Mouse (Mus musculus) kidney, postnatal 10 days (tissue): ENCODE results near the gene Smarca1.

Source experiments
- DNase-seq: peaks from one replicate; pipeline ENCODE4 v3.0.0; 2021; ENCODE audit warnings: mixed read lengths

Smarca1 gene

DNA sequence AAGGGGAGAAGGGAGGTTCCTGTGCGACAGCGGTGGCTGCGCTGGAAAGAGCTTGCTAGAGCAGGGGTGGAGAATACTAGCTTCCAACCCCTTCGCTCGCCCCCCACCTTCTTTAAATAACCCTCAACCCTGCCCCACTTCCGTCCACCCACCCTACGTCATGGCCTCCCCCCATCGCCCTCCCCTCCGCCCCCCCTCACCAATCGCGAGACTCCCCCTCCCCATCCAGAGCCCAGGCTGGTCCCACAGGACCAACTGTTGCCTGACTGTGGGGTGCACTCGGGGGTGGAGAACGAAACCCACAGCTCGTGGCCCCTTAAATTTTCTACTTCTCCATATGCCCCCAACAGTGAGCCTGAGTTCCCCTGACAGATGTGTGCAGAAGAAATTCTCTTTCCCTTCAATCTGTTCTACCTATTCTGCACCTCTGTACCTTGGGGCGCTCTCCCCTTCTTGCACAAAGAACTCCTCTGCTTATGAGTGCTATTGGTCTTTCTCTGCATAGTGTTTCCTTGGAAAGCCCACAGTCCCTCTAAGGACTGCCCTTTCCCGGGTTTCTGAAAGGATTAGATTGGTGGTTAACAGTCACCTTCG lies at the start of gene Smarca1:
Smarca1 (minus strand) TSS at position 544 of the 594 bp plus-strand sequence.
- DNase-seq = peak; percentile 20

DNA sequence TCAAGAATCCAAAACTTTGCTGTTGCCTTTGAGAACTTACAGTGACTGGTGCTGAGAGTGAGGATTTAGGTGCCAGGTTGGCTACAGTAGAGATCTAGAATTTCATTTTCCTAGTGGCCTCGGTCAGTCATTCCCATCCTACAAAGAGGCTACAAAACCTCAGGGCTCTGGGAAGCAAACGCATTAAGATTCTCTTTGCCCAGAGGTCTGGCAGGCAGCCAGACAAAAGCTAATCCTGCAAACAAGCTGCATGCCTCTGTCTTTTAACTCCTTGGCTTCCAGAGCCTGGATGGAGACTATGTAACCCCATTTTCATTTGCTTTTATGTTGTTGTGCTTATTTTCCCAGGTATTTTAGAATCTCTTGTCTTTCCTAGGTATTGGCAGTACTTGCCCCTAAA lies 45.0 kb upstream of the Smarca1 start:
- DNase-seq = peak; percentile 62

DNA sequence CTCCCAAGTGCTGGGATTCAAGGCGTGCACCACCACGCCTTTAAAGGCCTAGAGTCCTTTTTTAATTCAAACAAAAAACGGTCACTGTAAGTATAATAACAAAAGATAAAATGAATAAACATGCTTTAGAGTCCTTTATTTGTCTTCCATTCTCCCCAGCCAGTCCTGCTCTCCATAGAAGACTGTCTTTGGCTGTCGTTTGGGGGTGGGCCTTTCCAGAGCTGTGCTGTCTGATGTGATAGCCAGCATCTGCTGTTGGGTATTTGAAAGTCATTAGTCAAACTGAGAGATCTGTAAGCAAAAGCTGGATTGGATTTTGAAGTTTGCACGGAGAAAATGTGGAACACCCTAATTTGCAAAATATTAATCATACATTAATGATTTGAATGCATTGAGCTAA lies 44.1 kb upstream of the Smarca1 start:
- peak; percentile 25 for DNase-seq

DNA sequence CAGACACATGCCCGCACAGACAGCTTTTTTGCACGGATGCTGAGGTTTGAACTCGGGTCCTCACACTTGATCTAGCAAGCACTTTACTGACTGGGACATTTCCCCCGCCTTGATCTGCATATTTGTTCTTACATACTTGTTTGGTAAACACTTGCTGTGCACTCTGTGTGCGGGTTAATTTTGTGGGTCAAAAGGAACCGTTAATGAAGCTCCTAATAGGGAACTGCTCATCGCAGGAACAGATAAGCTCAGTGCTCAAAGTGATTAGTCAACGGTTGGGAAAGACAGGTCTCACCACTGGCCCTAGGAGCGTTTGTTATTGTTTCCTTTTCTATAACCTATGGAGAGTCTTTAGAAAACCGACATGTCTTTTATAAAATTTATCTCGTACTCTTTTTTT lies 41.6 kb upstream of the Smarca1 start:
- no peak for DNase-seq

DNA sequence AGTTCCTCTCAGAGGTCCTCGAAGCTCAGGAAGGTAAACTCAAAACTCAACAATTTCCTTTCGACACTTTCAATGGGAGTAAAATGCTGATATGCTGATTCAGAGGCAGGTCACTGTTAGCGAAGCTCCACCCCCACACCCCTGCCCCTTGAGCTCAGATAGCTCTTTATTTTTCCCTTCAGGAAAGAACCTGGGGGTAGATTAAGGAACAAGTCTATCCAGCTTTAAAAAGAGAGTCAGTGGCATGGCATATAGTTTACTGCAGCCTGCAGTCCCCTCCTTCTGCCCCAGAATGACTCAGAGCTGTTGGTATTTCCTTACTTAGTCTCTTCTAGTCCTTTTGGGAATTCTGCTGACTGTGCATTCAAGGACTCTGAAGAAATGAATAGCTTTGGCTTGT lies 37.7 kb upstream of the Smarca1 start:
- DNase-seq = no peak

DNA sequence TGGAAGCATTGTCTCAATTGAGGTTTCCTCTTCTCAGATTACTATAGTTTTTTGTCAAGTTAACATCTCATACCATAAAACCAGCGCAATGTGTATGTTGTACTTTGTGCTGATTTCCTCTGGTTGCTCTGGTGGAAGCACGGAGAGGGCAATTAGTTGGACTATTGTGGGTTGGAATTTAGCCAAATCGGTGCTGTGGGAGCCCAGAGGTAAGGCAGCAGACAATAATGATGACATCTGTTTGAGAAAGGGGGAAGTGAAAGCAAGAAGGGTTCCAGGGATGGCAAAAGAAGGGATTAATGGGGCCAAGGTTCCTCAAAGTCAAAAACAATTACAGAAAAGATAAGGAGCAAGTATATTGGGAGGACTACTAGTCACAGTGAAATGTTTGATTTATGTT lies 35.2 kb upstream of the Smarca1 start:
- DNase-seq = no peak

DNA sequence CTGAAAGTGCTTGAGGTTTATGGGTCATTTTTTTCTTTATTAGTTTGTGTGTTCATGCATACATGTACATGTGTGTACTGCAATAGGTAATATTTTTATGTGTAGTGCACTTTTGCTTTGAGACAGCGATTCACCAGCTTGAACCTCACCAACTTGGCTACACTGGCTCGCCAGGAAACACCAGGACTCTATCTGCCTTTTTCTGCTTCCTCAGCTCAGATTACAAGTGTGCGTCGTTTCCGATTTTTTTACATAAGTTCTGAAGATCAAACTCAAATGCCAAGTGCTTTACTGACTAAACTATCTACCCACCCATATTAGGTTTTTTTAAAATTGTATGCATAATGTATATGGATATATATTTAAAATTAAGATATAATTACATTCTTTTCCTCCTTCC lies 27.8 kb upstream of the Smarca1 start:
- DNase-seq = no peak

DNA sequence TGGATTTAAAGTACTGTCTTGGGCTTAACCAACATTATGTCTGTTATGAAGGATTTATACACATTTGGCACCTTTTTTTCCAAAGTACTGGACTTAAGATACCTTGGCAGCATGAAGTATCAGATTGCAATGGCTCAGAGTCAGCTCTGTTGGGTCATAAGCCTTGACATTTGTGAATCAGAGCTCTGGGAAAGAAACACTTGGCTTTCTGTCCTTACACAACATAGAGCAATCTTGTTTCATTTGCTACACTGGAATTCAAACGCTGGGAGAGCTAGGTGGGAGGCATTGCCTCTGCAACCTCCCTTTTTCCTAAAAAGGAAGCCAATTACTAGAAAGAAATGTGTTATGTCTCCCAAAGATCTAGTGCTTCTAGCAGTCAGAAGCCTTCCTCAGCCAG lies 24.1 kb upstream of the Smarca1 start:
- DNase-seq = no peak

DNA sequence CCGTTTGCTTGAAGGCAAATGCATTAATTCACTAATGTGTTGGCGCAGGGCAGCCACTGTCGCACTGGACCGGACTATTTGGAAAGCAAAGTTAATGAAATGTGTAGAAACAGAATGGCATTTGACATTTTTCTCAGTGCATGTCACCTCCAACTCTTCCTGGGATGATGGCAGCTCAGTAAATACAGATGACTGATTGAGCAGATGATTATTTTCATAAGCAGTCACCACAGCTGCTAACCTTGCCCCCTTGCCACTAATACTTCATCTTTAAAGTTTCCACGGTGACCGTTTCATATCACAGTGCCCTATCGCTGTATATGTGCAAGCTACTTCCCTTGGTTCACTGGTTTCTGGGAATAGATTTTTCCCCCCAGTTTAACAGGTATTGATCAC lies 20.8 kb upstream of the Smarca1 start:
- DNase-seq = no peak

DNA sequence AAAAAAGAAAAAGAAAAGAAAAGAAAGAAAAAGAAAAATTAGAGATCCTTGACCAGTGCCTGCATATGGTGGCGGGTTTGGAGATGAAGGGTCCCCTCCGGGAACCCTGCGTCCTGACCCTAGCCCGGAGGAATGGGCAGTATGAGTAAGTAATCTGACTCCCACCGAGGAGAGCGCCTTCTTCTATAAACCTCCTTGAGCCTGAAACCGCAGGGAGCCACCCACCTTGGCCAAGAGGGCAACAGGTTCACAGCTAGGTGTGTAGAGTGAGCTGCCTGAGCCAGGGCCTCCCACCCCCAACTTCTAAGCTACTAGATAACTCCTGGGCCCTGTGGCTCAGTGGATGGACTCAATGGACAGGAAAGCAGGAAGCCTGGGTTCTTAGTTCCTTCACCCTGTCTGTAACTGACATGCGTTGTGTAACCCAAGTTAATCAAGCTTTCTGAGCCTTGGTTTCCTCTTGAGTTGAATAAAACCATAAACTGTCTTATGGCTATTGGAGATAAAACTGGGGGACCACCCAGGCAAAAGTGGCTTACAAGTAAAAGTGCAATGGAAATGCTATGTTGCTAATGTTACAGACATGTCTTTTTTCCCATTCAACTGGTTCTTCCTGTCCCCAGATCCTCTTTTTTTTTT lies 20.2 kb upstream of the Smarca1 start:
- DNase-seq = peak; percentile 24

DNA sequence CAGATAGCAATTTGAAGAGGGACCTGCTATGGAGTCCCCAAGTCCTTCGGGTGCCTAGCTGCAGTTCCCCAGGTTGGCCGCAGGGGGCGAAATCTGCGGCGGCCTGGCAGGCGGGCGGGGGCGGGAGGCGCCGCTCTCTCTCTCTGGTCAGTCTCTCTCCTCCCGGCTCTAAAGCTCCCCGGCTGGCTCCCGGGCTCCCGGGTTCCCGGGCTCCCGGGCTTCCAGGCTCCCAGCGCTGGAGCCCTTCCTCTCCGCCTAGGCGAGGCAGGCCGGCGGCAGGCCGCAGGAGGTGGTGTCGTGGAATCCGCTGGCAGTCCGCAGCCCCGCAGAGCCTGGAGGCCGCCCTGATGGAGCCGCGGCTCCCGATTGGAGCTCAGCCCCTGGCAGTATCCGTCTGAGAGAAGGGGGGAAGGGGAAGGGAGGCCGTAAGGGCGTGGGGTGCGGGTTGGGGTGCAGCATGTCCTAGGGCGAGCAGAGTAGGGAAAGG lies 19.6 kb upstream of the Smarca1 start, which contains the start of gene Ocrl:
Ocrl (plus strand) TSS at position 82 of the 487 bp plus-strand sequence.
- DNase-seq = peak; percentile 81

DNA sequence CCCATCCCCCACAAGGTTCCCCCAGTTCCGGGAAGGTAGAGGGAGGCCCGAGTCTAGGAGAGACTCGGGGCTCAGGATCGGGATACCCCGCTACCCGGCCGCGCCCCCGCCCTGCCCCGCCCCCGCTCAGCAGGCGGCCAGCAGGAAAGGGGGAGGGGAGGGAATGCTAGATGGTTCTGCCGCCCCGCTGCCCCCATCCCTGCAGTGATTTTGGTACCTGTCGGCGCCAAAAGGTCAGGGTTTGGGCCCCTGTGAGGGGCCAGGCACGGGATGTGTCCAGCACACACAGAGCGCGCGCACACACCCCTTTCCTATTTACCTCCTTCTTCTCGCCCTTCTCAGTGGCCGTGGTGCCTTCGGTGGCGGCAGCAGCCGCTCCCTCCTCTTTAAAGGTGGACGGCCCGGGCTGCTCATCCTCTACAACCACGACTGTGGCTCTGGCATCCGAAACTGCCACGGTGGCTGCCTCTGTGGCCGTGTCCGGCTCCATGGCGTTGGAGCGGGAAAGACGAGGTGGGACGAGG lies 805 bp downstream of the Smarca1 start:
- DNase-seq = peak; percentile 26

DNA sequence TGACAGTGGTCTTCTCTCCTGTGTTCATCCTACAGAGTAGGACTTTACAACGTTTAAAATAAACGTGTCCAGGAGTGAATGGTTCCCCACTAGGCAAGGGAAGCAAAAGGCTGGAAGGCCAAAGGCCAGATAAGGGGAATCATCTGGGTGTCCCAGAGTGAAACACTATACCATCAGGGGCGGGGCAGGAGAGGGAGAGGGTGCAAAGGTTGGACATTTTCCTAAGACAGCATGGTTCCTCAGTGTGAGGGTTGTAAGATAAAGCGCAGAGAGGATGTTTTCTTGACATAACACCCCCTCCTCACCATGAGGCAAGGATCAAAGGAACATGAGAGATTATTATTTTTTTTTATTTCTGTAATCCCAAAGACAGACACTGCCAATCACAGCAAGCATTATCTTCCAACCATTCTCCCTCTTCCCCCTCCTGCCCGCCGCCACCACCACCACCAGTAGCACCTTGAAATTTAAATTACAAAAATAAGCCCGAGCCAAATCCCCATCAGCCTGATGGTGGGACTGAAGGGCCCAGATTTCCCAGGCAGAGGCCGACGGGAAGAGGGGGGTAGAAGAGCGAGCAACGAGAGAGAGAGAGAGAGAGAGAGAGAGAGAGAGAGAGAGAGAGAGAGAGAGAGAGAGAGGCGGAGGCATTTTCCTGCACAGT lies 1.4 kb downstream of the Smarca1 start:
- DNase-seq = peak; percentile 5

DNA sequence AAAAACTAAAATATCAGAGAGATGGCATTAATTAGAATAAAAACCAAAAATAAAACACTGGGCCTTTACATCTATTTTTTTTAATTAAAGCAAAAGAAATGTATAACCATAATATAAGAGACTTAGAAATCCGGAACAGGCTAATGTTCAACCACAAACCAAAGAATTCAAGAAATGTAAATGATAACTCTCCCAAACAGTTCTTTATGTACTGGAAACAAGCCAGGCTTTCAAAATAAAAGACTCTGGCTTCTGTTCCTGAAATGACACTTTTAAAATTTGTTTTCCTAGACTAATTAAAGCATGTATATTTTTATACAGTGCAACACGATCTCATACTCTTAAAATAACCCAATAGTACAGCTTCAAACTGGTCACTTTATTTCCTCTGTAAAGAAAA lies 5.4 kb downstream of the Smarca1 start:
- DNase-seq = no peak

DNA sequence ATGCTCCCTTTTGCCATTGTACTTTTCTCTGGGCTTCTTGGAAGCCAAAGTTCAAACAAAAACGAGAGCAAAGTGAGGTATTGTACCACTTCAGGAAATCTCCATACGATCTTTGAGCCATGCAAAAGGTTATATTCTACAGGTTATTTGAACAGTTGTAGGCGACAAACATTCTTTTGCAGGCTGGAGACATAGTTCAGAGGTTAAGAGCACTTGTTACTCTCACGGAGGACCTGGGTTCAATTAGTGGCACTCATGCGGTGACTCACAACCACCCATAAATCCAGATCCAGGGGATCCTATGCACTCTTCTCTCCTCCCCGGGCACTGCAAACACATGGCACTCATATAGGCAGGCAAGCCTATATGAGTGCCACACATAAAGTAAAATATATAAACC lies 10.0 kb downstream of the Smarca1 start:
- DNase-seq = no peak

DNA sequence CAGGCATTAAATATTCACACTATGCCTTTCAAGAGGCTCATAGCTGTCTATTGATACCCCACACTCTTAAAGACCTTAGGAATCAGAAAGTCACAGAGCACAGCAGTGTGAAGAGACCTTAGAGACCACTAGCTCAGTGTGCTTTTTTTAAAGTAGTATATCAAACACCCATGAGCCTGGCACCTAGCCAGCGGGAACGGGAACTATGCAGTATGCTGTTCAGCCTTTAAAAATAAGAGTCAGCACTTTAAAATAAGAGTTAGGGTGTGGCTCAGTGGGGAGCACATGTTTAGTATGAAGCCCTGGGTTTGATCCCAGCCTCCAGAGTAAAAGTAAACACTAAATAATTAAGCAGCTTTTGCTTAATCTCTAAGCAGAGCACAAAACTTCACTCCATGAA lies 12.7 kb downstream of the Smarca1 start:
- DNase-seq = peak; percentile 76

DNA sequence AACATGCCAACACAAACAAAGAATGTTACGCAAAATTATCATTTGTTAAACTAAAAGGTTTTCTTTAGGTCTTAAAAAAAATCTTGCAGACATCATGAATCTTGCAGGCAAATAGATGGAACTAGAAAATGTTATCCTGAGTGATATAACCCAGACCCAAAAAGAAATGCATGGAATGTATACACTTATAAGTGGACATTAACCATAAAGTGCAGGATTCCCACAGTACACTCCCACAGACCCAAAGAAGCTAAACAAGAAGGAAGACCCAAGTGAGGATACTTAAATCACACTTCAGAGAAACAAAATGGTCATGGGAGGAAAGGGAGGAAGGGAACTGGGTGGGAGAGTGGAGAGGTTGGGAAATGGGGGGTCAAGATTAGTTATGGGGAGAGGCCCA lies 34.2 kb downstream of the Smarca1 start:
- no peak for DNase-seq

DNA sequence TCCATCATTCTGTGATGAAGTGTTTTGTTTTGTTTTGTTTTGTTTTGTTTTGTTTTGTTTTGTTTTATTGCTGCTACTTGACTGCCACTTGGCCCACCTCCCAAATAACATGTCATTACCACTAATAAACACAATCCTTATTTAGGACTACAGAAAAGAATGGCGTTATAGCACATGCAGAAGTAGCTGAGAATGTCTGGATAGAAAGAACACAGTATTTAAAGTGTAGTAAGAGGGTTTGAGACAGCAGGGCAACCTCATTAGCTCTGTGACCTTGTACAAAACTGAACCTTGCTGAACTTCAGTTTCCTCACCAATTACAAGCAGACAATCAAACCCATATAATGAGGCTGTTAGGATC lies 57.0 kb downstream of the Smarca1 start:
- DNase-seq = no peak

DNA sequence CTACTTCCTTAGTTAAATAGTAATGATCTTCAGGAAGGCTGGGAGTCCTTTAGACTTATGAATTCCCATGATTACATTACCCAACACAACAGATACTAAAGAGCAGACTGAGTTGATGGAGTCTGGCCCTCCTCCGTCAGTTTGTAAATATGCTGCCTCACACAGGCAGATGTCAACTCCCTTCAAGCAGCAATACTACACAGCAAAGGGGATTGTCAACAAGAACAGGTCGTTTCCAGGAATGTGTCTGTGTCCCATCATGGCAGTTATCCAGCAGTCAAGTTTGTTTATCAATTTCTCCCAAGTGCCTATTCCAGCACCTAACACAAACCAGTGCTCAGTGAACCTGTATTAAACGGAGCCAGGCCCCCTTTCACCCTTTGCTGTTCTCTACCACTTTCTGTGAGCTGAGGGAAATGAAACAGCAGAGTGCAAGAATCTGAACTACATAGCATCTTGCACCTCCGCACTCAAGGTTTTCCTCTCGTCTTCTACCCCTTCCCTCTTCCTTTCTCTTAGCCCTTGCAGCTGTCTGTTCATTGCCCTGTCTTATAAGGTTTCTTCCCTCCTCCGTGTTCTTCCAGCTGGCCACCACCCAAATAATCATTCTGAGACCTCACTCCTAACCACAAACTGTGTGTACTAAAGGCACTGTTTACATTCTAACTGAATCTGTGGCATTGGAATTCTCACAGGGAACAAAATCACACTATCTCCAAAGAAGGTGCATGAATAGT lies 57.5 kb downstream of the Smarca1 start:
- DNase-seq = no peak

DNA sequence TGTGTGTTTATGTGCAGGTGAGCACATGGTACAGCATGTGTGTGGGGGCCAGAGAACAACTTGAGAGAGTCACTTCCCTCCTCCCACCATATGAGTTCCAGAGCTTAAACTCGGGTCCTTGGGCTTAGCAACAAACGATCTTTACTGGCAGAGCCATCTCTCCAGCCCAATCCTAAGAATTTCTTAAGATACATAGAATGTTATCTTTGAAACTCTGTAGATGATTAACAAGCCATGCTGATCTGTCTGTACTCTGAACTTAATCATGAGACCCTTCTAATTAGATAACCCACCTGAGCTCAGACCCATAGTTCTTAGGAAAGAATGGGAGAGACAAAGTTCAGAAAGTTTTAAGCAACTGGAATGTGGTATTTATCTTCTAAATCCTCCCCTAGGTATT lies 59.3 kb downstream of the Smarca1 start:
- no peak for DNase-seq

DNA sequence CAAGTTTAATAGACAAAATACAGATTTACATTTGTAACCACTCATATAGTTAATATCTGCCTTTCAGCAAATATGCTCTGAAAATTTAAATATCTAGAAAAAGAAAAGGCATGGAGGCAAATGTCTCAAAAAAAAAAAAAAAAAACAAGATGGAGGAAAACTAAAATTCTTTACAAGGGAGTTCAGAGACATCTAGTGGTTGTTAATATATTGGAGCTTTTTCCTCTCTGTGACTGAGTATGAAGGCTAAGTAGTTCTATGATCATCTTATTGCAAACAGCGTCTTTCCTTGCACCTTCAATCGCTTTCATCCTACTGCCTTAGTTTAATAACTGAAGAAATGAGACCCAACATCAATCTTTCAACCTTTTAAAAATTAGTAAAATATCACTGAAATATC lies 72.2 kb downstream of the Smarca1 start:
- no peak for DNase-seq

DNA sequence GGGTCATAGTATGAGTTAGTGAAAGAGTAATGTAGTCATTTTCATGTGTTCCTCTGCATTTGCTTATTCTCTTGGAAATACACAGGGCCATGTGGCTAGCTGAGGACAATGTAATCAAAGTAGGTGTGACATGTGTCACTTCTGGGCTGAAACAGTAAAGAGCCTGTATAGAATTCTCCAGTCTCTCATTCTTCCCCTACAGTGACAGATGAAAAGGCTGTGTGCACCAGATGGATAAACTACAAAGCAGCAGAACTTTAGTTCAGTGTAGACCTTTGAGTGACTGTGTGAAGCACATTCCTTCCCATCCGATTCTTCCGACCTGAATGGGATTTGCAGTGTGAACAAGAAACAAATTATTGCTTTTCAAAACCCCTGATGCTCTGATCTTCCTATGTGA lies 84.1 kb downstream of the Smarca1 start:
- DNase-seq = no peak

DNA sequence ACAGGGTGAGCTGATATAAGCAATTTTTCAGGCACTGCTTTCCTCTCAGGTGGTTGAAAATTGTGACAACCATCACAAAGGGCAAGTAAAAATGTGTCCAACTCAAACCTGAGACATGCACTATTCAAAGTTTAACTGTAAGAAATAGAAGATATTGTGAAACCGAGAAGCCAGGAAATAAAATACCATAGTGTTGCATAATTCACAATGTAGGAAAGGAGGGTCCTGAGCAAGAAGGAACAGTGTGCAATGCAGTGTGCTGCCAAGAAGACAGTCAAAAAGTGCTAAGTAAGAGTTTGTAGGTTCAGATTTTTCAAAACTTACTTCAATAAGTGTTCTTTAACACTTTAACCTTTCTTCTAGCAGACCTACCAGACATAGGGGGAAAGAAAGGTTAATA lies 128.3 kb downstream of the Smarca1 start:
- DNase-seq = no peak
